Mouse (Mus musculus) heart, embryonic 13.5 days (tissue): Measurements from ENCODE around the gene Tfap4. TPM values are rescaled to one million over a fixed set of nuclear protein-coding genes. Genes with fewer than 3 reads are reported as not detected.
A peak's percentile ranks its signal among the peaks of the same experiment; 100 is the strongest.

ENCODE experiments used
- ATAC-seq: fragments of 200-750 bp; cut with Nextera tagmentation; 2 replicates; pipeline ENCODE4 v1.8.0; 2017; ENCODE audit warnings: moderate TSS enrichment; ENCODE audit not compliant: insufficient number of reproducible peaks, low FRiP score, low TSS enrichment; ENCODE audit errors: extremely low read depth
- H3K27ac ChIP-seq: fragments of 300-500 bp; sonication (generic); replicated peaks from 2 replicates; pipeline ENCODE4 v1.5.1; 2015; ENCODE audit warnings: moderate library complexity, mild to moderate bottlenecking, inconsistent platforms
- H3K27me3 ChIP-seq: fragments of 300-500 bp; sonication (generic); replicated peaks from 2 replicates; pipeline ENCODE4 v1.6.1; 2015; ENCODE audit warnings: mild to moderate bottlenecking, inconsistent platforms
- H3K36me3 ChIP-seq: fragments of 300-500 bp; sonication (generic); 2 replicates; pipeline ENCODE4 v1.6.1; 2015; ENCODE audit warnings: mild to moderate bottlenecking, inconsistent platforms
- H3K4me1 ChIP-seq: fragments of 300-500 bp; sonication (generic); 2 replicates; pipeline ENCODE4 v1.6.1; 2015; ENCODE audit warnings: inconsistent platforms
- H3K4me2 ChIP-seq: fragments of 300-500 bp; sonication (generic); 2 replicates; pipeline ENCODE4 v1.6.1; 2015; ENCODE audit warnings: inconsistent platforms, mild to moderate bottlenecking, moderate library complexity
- H3K4me3 ChIP-seq: fragments of 300-500 bp; sonication (generic); 2 replicates; pipeline ENCODE4 v1.5.1; 2015; ENCODE audit warnings: moderate library complexity, mild to moderate bottlenecking, inconsistent platforms
- H3K9ac ChIP-seq: fragments of 300-500 bp; sonication (generic); 2 replicates; pipeline ENCODE4 v1.6.1; 2015; ENCODE audit warnings: inconsistent platforms, mild to moderate bottlenecking, moderate library complexity
- H3K9me3 ChIP-seq: fragments of 300-500 bp; sonication (generic); 2 replicates; pipeline ENCODE4 v1.6.1; 2016; ENCODE audit warnings: inconsistent platforms
- WGBS: fragments of 180-500 bp; shearing (Covaris S2); methylation state at CpG from one replicate; pipeline ENCODE4 v1.1.7; 2015; ENCODE audit warnings: mixed read lengths; 5-methylcytosine and 5-hydroxymethylcytosine counted together
- polyA plus RNA-seq: library from polyadenylated mRNA; unstranded; fragments of >200 nt; fragmentation: Nextera tagmentation; extraction: Ambion mirVana; gene quantifications from 2 replicates; pipeline ENCODE4 v1.2.1, GENCODE M21; 2015

Tfap4 gene
- polyA plus RNA-seq, 1 experiment from 2014 or later = 7.7 TPM

DNA sequence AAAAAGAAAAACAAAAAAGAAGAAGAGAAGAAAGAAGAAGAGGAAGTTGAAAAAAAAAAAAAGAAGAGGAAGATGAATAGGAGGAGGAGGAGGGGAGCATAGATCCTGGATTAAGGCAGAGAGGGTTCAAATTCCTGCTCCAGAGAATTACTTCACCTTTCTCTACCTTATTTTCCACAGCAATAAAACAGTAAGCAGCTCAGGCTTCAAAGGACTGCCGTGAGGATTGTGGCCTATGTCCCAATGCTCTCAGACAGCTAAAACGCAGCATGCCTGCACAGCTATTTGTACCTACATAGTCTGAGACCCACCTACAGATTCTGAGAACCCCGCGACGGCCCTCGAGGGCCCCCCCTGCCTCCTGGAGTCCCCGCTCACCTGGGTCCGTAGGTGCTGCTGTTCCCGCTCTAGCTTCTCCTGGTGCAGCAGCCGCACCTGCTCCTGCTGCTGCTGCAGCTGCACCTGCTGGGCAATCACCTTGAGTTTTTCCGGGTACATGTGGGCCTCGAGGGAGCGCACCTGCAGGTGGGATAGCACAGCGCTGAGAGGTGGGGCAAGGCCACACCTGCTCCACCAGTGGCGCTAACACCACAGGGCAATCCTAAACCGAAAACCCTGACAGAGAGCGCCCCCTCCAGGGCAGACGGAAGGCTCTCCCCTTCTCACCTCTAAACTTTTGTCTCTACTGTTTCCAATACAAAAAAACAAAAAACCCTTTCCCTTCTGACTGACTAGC lies 10.5 kb downstream of the Tfap4 start:
- H3K9ac ChIP-seq = no peak overlapping the region
- H3K4me3 ChIP-seq = no peak overlapping the region
- H3K36me3 ChIP-seq = peaks cover 63% of the 10 kb centered on the region
- no peak for ATAC-seq
- H3K27ac ChIP-seq = no peak overlapping the region
- no peak overlapping the region for H3K4me2 ChIP-seq
- H3K9me3 ChIP-seq = no peaks in the 10 kb centered on the region
- peaks cover 28% of the 10 kb centered on the region for H3K4me1 ChIP-seq
- H3K27me3 ChIP-seq = no peaks in the 10 kb centered on the region
- WGBS = 91% methylated on average over 18 of the region's 18 CpGs

DNA sequence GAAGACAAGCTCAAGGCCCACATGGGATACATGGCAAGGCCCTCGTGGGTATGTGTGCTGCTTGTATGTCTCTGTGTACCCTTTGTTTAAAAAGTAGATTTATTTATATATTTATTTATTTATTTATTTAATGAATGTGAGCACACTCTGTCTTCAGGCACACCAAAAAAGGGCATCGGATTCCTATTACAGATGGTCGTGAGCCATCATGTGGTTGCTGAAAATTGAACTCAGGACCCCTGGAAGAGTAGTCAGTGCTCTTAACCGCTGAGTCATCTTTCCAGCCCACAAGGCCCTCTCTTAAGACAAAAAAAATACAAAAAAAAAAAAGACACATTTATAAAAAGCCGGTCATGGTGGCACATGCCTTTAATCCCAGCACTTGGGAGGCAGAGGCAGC lies 12.0 kb downstream of the Tfap4 start:
- H3K4me3 ChIP-seq = no peak overlapping the region
- H3K27ac ChIP-seq = no peak overlapping the region
- H3K27me3 ChIP-seq = no peaks in the 10 kb centered on the region
- H3K9ac ChIP-seq = no peak overlapping the region
- ATAC-seq = no peak
- WGBS = 89% methylated on average over 5 of the region's 5 CpGs
- H3K9me3 ChIP-seq = no peaks in the 10 kb centered on the region
- H3K4me1 ChIP-seq = peaks cover 16% of the 10 kb centered on the region
- H3K36me3 ChIP-seq = peaks cover 63% of the 10 kb centered on the region
- H3K4me2 ChIP-seq = no peak overlapping the region

GRCm38 (mm10) chr16:4546838-4547237 lies 12.8 kb downstream of the Tfap4 start:
- H3K4me3 ChIP-seq = no peak overlapping the region
- H3K9me3 ChIP-seq = no peaks in the 10 kb centered on the region
- no peak for ATAC-seq
- peaks cover 63% of the 10 kb centered on the region for H3K36me3 ChIP-seq
- WGBS = 91% methylated on average over 8 of the region's 8 CpGs
- H3K27me3 ChIP-seq = no peaks in the 10 kb centered on the region
- no peak overlapping the region for H3K4me2 ChIP-seq
- H3K9ac ChIP-seq = no peak overlapping the region
- H3K27ac ChIP-seq = no peak overlapping the region
- H3K4me1 ChIP-seq = peaks cover 14% of the 10 kb centered on the region

DNA sequence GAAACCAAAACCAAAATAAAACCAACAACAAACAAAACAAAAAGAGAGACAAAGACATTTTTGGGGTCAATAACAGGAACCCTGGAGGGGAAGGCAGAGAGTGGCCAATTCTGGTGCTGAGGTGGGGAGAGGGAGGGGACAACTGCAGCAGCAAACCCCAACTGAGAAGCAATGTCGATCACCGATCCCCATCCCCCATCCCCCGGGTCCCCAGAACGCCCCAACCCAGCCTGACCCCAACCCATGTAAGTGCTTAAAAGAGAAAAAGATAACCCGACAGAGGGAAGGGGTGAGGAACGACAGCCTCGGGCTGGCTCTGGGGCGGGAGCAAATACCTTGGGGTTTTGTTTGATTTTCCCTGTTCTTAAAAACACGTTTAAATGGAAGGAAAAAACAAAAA lies 14.8 kb downstream of the Tfap4 start:
- Histone ChIP-seq H3K9me3 (no peaks in the 10 kb centered on the region), H3K36me3 (peaks cover 53% of the 10 kb centered on the region), H3K27me3 (no peaks in the 10 kb centered on the region), H3K4me1 (peaks cover 17% of the 10 kb centered on the region), H3K9ac (no peak overlapping the region), H3K4me3 (no peak overlapping the region), H3K4me2 (no peak overlapping the region), H3K27ac (no peak overlapping the region)
- whole genome bisulfite sequencing = 59% methylated on average over 9 of the region's 9 CpGs
- ATAC-seq = no peak

- H3K27ac ChIP-seq = 0 out of 2 replicates have a peak overlapping the region, but pooled peaks have one; percentile 2
- H3K4me3 ChIP-seq = no peak overlapping the region
- peaks cover 17% of the 10 kb centered on the region for H3K4me1 ChIP-seq
- H3K27me3 ChIP-seq = no peaks in the 10 kb centered on the region
- no peaks in the 10 kb centered on the region for H3K9me3 ChIP-seq
- peak overlapping the region; percentile 30; the same call in 1 of the 2 replicates for H3K9ac ChIP-seq
- no peak for ATAC-seq
- H3K36me3 ChIP-seq = peaks cover 38% of the 10 kb centered on the region
- 71% methylated on average over 3 of the region's 3 CpGs for WGBS
- H3K4me2 ChIP-seq = no peak overlapping the region
Measured at GRCm38 (mm10) chr16:4543266-4543665, 16.4 kb downstream of the Tfap4 start.

GRCm38 (mm10) chr16:4542236-4542774 lies 17.3 kb downstream of the Tfap4 start:
- peaks cover 29% of the 10 kb centered on the region for H3K36me3 ChIP-seq
- H3K9ac ChIP-seq = peak overlapping the region; percentile 67
- peaks cover 26% of the 10 kb centered on the region for H3K4me1 ChIP-seq
- peak overlapping the region; percentile 59 for H3K4me3 ChIP-seq
- no peaks in the 10 kb centered on the region for H3K9me3 ChIP-seq
- H3K27ac ChIP-seq = no peak overlapping the region
- ATAC-seq = no peak
- no peaks in the 10 kb centered on the region for H3K27me3 ChIP-seq
- WGBS = 39% methylated on average over 7 of the region's 7 CpGs
- H3K4me2 ChIP-seq = peak overlapping the region; percentile 72

DNA sequence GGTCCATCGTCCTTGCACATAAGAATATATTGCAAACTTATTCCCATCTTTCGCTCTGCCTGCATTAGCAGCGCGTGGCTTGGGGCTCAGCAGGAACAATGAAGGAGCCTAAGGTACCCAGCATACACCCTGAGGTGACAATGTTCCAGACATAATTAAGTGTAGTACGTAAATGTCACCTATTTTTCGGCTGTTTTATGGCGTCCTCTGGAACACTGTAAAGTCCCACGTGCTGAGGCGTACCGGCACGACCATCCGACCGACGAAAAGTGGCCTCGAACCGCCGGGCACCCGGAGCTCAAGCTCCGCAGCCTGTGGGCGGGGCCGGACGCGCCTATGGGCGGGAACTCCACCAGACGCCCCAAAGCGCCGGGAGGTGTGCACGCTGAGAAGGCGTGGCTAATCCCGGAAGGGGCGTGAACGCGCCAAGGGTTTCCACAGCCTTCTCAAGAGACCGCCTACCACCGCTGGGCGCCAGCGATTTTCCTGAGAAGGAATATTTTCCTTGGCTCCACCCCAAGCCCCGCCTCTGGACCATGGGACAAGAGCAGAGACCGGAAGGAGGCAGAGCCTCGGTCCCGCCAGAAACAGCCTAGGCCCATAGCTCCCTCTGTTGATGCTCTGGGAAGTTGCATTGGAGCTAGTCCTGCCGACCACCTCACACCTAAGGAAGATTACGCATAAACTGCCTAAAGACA lies 18.0 kb downstream of the Tfap4 start, which contains the start of gene Srl:
Srl (minus strand) TSS at position 316 of the 698 bp plus-strand sequence.
- ATAC-seq = peak; percentile 98
- WGBS = under 1% methylated on average over 43 of the region's 43 CpGs
- Histone ChIP-seq H3K9me3 (no peaks in the 10 kb centered on the region), H3K4me2 (peak within 1 kb of the TSS; percentile 72), H3K27ac (peak within 1 kb of the TSS; percentile 51), H3K4me1 (peaks cover 28% of the 10 kb centered on the region), H3K36me3 (peaks cover 22% of the 10 kb centered on the region), H3K27me3 (no peaks in the 10 kb centered on the region), H3K9ac (peak within 1 kb of the TSS; percentile 82), H3K4me3 (peak within 1 kb of the TSS; percentile 59)

DNA sequence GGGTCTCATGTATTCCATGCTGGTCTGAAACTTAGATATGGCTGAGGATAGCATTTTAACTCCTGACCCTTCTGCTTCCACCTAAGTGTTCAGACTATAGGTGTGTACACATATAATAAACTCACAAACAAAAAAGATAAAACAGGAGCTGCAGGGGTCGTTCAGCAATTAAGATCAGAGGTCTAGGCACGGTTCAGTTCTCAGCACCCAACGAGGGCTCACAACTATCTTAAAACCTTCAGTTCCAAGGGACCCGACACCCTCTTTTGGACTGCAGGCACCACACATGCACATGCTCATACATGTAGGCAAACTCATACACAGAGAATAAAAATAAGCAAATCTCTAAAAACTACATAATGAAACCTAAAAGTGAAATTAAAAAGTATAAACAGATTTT lies 18.6 kb downstream of the Tfap4 start:
- H3K27ac ChIP-seq = peak overlapping the region; percentile 51
- peaks cover 16% of the 10 kb centered on the region for H3K36me3 ChIP-seq
- ATAC-seq = no peak
- H3K9ac ChIP-seq = peak overlapping the region; percentile 82
- H3K4me1 ChIP-seq = peaks cover 28% of the 10 kb centered on the region
- WGBS = 64% methylated on average over 4 of the region's 4 CpGs
- peak overlapping the region; percentile 72 for H3K4me2 ChIP-seq
- no peaks in the 10 kb centered on the region for H3K9me3 ChIP-seq
- peak overlapping the region; percentile 59 for H3K4me3 ChIP-seq
- no peaks in the 10 kb centered on the region for H3K27me3 ChIP-seq

DNA sequence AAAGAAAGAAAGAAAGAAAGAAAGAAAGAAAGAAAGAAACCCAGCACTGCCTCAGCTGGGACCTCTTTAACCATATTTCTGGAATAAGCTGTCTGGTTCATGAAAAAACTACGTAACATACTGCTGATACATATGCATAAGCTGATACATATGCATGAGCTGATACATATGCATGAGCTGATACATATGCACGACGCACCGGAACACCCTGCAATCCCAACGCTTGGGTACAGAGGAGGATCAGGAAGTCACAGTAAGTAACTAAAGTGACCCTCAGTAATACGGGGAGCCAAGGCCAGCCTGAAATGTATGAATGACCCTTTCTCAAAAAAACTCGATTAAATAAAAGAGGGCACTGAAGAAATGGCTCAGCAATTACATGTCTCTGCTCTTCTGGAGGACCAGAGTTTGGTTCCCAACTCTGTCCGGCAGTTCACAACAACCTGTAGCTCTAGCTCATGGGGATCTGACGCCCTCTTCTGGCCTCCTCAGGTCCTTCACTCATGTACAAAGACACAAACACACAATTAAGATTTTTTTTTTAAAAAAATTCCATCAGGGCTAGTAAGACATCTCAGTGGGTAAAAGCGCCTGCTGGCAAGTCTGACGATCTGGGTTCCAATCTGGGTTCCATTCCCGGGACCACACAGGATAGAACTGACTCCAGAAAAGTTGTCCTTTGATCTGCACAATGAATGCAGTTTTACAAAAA lies 19.4 kb downstream of the Tfap4 start:
- H3K4me2 ChIP-seq = peak overlapping the region; percentile 72; the same call in 1 of the 2 replicates
- H3K9ac ChIP-seq = no peak overlapping the region
- H3K27me3 ChIP-seq = no peaks in the 10 kb centered on the region
- H3K4me3 ChIP-seq = no peak overlapping the region
- no peak overlapping the region for H3K27ac ChIP-seq
- H3K36me3 ChIP-seq = peaks cover 8% of the 10 kb centered on the region
- no peaks in the 10 kb centered on the region for H3K9me3 ChIP-seq
- ATAC-seq = no peak
- peaks cover 28% of the 10 kb centered on the region for H3K4me1 ChIP-seq
- 89% methylated on average over 12 of the region's 12 CpGs for WGBS

- Histone ChIP-seq H3K4me1 (peaks cover 28% of the 10 kb centered on the region), H3K9me3 (no peaks in the 10 kb centered on the region), H3K4me2 (no peak overlapping the region), H3K27me3 (no peaks in the 10 kb centered on the region), H3K4me3 (no peak overlapping the region), H3K9ac (no peak overlapping the region), H3K36me3 (0 out of 2 replicates have a peak, but pooled peaks cover 3% of the 10 kb centered on the region), H3K27ac (no peak overlapping the region)
- no peak for ATAC-seq
- WGBS = 84% methylated on average over 4 of the region's 4 CpGs
Measured at GRCm38 (mm10) chr16:4539521-4539920, 20.1 kb downstream of the Tfap4 start.
